Mouse (Mus musculus) ovary, postnatal 36 days (tissue): ENCODE measurements around the gene Ascc3.

Experiments
- DNase-seq: peaks from one replicate; pipeline ENCODE4 v3.0.0; 2022; ENCODE audit warnings: low spot score, mixed read lengths

The Ascc3 gene

DNA sequence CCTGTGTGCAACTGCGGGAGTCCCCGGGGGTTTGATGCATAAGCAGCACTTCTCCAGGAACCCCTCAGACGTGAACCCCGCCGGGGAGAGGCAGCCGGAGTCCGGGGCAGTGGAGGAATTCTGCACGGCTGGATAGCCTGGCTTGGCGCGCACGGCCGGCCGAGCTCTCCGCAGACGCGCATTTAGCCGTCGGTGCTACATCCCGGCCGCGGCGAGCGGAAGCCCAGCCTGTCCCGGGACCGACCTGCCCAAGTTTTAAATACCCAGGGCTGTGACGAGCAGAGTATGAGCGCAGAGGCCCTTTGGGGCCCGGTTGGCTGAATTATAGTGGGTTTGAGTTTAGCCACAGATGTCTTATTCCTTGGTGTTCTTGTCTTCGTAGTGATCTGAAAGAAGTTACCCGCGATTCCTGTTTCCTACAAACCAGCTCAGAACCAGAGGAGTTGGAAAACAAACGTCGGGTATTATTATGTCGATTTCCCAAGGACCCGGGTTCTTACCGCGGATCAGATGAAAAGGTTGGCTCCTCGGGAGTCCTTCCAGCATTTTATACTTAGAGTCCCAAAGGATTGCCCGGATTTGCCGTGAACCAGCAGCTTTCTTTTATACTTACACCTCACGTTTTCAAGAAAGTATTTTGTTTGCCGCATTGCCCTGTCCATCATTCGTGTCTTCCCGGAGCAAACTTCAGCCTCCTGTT lies 302.8 kb downstream of the Ascc3 start:
- DNase-seq, result no peak

GRCm38 (mm10) chr10:50895881-50896766 lies 303.7 kb downstream of the Ascc3 start:
- DNase-seq, result no peak

GRCm38 (mm10) chr10:50896767-50897390 lies 304.4 kb downstream of the Ascc3 start:
- no peak for DNase-seq

DNA sequence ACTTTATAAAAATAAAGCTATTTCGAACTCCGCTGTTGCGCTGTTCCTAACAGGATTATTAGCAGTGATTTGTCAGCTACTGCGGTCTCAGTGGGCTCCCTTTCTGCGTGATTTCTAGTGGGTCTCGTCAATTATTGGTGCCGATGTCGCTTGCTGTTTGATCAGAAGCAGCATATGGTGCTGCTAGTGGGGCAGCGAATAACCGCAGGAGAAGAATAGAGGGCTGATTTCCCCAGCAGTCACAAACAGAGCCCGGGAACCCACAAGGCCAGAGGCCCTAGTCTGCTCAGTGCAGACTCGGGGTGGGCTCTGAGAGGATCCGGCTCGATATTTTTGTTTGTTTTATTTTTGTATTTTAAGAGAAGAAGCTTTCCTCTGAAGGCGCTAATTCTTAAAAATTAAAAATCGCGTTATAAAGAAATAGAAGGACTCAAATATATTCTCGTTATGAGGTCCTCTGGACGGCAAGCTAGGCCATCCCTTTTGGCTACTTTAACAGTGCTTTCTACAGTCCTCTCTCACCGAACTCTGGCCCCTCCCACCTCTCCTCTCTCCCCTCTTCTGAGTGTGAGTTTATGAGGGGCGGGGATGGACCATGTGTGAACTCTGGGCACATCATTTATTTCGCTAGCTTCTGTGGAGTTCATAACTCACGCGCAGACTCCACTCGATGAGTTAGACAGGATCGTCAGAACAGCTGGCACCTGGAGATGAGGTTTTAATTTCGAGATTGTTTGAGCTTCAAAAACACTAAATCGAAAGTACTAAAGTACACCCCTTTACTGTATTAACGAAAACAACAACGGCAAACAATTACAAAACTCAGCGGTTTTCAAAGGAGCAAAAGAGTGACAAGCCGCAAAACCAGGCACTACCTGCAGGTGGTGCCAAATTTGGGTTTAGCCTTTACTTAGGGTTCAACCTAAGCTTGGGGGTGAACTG lies 305.3 kb downstream of the Ascc3 start:
- no peak for DNase-seq

DNA sequence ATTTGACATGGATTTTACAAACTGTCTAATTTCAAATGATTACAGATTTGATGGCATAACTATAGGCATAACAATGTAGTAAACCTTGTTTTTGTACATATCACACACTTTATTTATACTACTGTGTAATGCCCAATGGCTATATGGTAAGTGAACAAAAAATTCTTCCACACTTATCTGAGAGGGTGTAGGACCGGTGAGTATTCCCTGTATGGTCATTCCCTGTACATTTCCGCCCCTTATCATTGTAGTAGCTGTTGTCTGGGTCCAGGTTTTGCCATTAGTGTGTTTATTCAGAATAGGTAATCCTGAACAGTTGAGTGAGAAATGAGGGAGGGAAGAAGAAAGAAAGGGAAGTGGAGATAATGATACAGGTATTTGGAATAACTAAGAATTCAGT lies 306.2 kb downstream of the Ascc3 start:
- no peak for DNase-seq

DNA sequence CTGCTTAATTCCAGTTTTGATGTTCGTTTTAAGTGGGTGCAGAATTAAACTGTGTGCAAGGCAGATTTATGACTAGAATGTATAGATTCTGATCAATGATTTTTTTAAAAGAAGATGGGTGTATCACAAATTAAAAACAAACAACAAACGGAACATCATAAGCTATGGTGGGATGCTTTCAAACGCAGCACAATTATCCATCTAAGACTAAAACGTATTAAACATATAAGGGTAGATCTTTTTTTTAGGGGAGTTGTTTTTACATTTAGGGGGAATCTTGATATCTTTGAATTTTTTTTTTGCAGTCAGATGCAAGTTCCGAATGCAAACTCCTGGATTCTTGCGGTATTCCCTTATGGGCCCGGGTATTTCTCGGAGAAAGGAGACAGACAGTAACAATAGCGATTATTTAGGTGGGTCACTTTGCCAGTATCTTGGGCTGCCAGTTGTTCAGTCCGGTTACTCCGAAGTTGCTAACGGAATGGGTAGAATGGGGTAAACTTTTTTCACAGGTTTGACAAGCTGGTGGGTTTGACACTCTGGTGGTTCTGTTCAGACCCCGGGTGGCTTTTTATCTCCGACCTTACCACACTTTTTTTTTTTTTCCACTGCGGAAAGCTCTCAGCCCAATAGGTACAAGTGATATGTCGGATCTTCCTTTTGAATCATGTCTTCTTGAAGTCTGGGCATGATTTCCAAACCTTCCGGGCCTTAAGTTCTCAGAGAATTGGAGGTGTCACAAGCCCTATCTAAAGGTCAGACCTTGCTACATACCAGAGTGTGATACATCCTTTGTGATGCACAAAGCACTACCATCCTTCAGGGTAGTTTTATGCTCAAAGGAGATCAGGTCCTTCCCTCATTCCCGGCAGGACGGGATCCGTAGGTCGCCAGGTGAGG lies 307.6 kb downstream of the Ascc3 start:
- no peak for DNase-seq
